8 mouse cellular contexts compared by ENCODE assay signal in the genomic region with DNA sequence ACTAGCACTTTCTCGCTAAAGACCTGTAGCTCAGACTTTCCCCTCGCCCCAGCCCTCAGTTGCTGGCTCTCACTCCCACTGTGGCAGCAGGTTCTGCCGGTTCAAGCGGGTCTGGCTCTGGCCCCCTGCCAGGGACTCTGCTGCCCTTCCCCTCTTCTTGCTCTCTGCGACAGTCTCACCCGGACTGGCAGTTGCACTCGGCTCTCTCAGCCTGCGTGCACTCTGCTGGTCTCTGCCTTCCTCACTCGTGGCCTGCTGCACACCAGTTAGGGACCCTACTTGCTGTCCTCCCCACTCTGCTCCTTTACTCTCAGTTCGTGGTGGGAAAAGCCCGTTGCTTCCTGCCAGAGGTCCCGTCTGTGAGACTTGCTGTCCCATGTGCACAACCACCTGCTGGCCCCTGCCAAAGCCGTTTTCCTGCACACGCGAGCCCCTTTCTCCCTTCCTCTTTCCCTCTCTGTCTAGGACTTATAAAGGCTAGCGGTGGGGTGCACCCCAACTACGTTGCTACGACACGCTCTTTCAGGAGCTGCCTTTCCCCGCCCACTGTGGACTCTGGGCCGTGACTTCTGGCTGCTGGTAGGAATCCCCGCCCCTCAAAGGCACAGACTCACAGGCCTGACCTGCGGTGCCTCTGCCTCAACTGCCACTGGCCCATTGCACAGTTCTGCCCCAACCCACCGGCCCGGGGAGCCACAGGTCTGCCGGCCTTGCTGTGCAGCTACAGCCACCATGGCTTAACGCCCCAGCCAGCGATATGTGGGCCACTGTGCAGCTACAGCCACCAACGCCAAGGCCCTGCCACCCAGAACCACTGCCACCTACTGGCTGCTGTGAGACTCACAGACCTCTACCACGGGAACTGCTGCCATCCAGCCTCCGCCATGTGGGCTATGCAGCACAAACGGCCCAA. TPM values are rescaled to one million over a fixed set of nuclear protein-coding genes. Genes with fewer than 3 reads are reported as not detected.
DNase-seq lines count a peak whose midpoint lies in the region; ATAC-seq lines count a peak whose summit lies in the region.

No protein-coding gene starts in this region.

- ATAC-seq in activated CD4-positive, CD25-positive, alpha-beta regulatory T cell, adult 4 months = peak; percentile 96
- ATAC-seq in megakaryocyte, adult 5-6 weeks (ENCODE audit: poor library complexity, severe bottlenecking) = peak; percentile 97

- peak; percentile 94 for DNase-seq in embryo, embryonic 10 days (ENCODE audit: low spot score)
- peak; percentile 84 for DNase-seq in gastrocnemius, postnatal 10 days
- peak; percentile 92 for DNase-seq in induced T-regulatory cell, adult 2 months (ENCODE audit: low read depth)
- peak; percentile 54 to 59 for DNase-seq in left cerebral cortex, adult 8-10 months (ENCODE audit: low spot score in 2 of 2)
- peak; percentile 78 for DNase-seq in right cerebral cortex, adult 18-20 months
- DNase-seq in urinary bladder, adult 2 months (ENCODE audit: low spot score) = peak; percentile 72

RNA-seq across cellular contexts. Expression of a gene that starts 20.3 kb away (rescaled TPM):
- 10 to 100 TPM; 14.1 to 14.6 TPM for polyA plus RNA-seq in activated CD4-positive, CD25-positive, alpha-beta regulatory T cell, adult 4 months (2017; shearing (Covaris generic))
- total RNA-seq in gastrocnemius, postnatal 10 days (2021) = 1 to 10 TPM; 3.5 to 4.8 TPM
- 10 to 100 TPM; 15.5 to 21.8 (median 18.2) TPM for total RNA-seq in left cerebral cortex, adult 8-10 months (2022)
- total RNA-seq in megakaryocyte, adult 5-6 weeks (2015) = 6.2 and 9.1 TPM in 2 replicates
- total RNA-seq in megakaryocyte, adult 5-6 weeks (2017) = 8.2 and 11.6 TPM in 2 replicates
- polyA plus RNA-seq in urinary bladder, adult 2 months (2012; rRNA removed) = 11.9 and 12.6 TPM in 2 replicates

Comparison
In these comparisons a context has a peak if more than half of its experiments do, and no peak if none do; other contexts are left out.
1. Peak in every context shown above with its lines: DNase-seq and ATAC-seq.